Mouse (Mus musculus): ENCODE measurements around the gene Arl4c.

The Arl4c gene

GRCm38 (mm10) chr1:88699856-88700791 lies 1.9 kb downstream of the Arl4c start:
- DNase-seq = peak; percentile 51 to 64

DNA sequence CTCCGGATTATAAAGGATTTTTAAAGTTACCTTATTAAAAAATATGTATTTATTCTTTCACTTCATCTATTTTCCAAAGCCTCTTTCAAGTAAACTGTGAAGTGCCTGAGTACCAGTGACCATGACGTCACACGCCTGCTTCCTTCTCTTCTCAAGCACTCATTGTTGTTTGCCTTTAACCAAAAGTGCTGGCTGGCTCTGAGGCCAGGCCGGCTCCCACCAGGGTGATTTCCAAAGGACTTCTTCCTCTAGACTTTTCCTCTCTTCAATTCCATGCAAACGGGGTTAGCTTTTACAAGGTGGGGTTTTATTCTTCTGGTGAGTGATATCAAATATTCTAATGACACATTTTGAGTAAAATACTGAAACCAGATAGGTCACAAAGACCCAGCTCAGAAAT lies 2.6 kb downstream of the Arl4c start:
- peak; percentile 84 to 85 for DNase-seq

DNA sequence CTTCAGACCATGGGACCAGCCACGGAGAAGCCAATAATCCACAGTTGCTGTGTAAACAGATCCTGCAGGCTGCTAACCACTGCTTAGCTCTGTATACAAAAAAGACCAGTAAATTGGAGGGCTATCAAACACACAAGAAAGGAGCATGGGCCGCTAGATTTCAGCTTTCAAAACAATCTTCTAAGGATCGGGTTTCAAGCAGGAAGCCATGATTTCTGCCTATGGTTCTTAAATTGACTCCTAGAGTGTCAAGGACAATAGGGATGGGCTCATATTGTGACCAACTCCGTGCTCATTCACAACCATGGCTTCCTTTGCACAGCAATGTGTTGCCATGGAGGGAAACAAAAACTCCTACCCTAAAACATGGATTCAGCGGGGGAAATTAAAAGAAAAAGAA lies 3.1 kb downstream of the Arl4c start:
- no peak for DNase-seq

- DNase-seq = no peak
These were observed 3.9 kb downstream of the Arl4c start for GRCm38 (mm10) chr1:88698131-88698530.

DNA sequence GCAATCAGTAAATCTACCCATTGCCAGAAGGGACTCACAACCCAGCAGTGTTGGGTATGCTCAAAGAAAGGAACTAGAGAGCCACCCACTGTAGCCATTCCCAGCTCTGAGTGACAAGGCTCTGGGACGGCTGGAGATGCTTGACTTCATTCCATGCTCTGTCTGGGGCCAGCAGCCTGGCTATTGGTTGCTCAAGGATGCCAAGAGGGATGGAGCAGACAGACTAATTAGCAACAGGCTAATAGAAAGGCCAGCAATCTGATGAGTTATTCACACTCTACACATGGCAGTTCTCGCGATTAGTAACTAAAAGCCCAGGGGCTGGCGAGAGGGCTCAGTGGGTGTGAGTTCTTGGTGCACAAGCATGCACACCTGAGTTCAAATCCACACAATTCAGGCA lies 5.6 kb downstream of the Arl4c start:
- DNase-seq = no peak

DNA sequence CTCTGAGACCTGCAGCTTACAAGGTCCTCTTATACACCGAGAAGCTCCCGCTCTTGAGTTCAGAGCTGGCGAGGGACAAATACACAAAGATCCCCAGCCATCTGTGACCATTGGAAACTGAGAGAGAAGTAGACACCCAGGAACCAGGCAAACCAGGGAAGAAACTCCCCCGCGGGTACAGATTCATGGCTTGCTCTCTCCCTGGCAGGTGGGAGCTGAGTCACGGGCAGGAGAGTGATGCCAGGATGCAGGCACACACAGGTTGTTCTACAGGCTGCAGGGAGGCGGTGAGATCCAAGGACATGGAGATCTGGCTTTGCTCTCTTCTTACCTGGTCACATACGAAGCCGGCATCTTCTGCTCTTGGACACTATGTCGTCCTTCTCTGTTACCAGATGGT lies 7.7 kb downstream of the Arl4c start:
- no peak for DNase-seq

- DNase-seq = no peak
These were observed 9.7 kb downstream of the Arl4c start for GRCm38 (mm10) chr1:88692293-88692827.

- DNase-seq = no peak
These were observed 11.4 kb downstream of the Arl4c start for GRCm38 (mm10) chr1:88690601-88691000.

- no peak for DNase-seq
These were observed 17.3 kb downstream of the Arl4c start for GRCm38 (mm10) chr1:88684765-88685164.

DNA sequence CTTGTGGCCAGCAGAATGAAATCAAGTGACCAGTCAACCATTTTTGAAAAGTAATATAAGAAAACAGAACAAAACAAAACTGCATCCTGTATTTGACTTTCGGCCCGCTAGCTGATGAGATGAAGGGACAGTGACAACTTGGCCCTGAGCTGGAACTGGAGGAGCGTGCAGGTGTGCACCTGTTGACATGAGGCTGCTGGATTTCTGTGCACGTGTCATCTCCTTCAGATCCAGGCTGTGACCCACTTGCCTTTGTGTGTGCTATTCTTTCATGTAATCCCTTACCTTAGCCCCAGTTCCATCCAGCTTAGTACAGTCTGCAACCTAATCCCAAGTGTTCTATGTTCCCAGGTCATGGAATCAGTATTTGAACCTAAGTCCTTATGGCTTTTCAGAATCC lies 20.4 kb downstream of the Arl4c start:
- DNase-seq = no peak

DNA sequence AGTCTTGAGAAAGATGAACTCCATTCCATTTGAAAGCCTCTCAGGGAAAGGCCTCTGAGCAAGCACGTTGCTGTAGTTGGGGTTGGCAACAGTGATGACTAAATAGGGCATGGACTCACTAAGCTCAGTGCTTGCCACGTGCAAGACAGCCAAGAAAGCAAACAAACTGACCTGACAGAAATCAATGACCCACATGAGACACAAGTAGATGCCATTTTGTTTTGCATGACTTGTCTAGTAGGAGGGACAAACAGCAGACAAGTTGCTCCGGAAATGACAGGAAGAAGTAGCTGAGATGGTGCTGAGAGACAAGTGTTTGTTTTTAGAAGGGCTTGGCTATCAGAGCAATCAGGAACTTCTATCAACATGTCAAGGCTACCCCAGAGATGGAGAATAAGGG lies 21.2 kb downstream of the Arl4c start:
- no peak for DNase-seq

DNA sequence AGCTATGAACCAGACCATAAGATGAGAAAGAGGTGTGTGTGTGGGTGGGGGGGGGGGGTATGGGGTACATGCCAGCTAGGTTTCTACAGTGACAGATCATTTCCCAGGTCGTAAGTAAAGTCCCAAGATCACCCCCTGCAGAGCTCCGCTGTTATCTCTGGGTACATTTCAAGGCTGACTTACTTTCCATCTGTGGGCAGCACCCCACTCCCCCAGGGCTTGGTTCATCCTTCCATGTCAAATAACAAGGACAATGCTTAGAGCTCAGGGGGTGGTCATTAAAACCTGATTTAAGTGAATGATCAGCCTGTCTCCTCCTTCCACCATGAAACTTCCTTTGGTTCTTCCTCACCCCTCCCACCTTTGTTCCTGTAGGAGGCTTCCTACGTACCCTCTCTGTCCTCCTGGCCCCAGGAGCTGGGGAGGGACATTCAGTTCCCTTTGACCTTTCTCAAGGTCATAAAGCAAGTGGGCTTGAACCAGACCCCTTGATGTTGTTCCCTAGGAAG lies 23.7 kb downstream of the Arl4c start:
- DNase-seq = no peak

- no peak for DNase-seq
These were observed 31.2 kb downstream of the Arl4c start for GRCm38 (mm10) chr1:88670807-88671206.

- DNase-seq = no peak
These were observed 32.9 kb downstream of the Arl4c start for GRCm38 (mm10) chr1:88668846-88669810.

GRCm38 (mm10) chr1:88668353-88668752 lies 33.7 kb downstream of the Arl4c start:
- no peak for DNase-seq

DNA sequence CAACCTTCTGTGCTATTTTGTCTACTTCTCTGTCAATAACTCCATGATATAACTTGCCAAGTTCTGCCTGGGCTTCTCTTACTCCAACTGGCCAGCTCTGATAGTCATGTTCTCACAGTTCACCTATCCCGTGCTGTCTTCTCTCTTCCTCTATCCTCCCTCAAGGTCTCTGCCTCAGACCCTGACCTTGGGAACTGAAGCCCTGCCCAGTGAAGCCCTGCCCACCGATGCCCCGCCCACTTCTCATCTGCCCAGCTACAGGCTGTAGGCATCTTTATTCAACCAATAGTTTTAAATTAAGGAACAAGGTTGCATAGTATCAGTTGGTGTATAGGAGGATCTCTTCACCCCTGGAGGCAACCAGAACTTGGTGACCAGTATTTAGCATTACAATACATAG lies 37.4 kb downstream of the Arl4c start:
- no peak for DNase-seq

- DNase-seq = peak; percentile 27 to 45
These were observed 39.3 kb downstream of the Arl4c start for GRCm38 (mm10) chr1:88662736-88663135.

- DNase-seq = no peak
These were observed 40.8 kb downstream of the Arl4c start for GRCm38 (mm10) chr1:88661209-88661608.

DNA sequence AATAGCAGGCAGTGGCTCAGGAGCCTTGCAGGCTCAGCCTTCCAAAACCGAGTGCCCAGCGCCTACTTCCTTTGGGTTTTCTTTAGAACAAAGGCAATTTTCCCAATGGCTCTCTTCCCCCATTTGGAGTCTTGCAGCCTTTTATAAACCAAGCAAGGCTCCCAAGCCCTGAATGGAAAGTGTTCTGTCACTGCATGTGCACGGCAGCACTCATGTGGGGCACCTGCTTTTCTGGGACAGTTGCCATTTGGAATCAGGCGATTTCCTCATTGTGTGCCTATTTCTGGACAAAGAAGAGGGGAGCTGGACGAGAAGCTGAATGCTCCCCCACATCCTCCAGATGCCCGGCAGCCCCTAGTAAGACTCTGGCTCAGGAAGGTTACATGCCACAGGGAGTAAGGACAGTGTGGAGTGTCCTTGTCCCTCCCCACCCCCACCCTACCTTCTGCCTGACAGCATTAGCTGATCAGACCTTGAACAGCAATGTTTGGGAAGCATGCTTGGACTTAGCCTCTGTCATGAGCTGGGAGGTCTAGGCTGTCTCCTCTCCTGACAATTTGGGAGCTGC lies 43.6 kb downstream of the Arl4c start:
- DNase-seq = peak; percentile 57 to 67

- DNase-seq = no peak
These were observed 45.9 kb downstream of the Arl4c start for GRCm38 (mm10) chr1:88656096-88656480.

DNA sequence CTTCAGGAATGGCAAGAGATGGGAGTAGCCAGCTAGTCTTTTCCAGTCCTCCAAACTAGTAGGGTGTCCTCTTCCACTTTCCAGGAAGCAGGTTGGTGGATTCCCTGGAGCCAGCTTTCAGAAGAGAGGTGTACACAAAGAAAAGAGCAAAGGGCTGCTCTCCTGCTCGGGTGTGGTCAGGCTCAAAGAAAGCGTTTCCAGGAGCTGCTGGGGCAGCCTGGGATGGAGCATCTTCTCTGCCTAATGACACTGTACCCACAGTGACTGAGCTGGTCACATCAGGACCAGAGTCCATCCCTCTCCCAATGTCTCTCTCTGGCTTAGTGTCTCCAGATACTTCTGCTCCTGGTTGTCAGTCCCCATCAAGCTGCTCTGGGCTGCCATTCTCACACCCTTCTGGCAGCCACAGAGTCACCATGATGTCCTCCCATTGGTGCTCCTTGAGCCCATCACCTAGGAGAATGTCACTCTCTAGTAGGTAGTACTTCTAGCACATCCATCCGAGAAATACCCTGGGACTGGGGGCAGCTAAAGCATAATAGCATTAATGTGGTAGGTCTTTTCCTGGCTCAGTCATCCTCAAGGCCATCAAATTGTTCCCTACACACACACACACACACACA lies 46.4 kb downstream of the Arl4c start:
- no peak for DNase-seq

Measured in lung, adult 18-20 months (tissue).